Comparison of ENCODE assay signal across 7 mouse cellular contexts in the genomic region with DNA sequence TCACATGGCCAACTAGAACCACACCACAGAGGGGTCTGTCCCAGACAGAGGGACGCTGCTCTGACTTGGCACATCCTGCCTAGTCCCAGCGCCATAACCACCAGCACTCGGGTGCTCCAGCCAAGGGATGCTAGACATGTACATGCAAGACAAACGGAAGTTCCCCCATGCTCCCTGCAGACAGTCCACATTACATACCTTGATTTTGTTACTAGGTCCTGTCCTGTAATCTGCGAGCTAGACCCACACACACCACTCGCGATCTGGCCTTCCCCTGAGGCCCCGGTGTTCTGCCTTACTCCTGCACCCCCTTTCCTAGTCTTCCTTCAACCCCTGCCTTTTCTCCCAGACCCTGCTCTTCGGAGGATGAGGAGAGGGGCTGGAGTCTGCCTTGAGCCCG. TPM values are rescaled to one million over a fixed set of nuclear protein-coding genes. Genes with fewer than 3 reads are reported as not detected.
DNase-seq lines count a peak whose midpoint lies in the region; ATAC-seq and TF ChIP-seq lines count a peak whose summit lies in the region.

No protein-coding gene starts in this region.

- no peak for TF ChIP-seq CTCF in small intestine, adult 2 months (IDR thresholded peaks at IDR 0.05; ENCODE audit: extremely low read depth, insufficient read length, insufficient replicate concordance, low read depth, low read length)

- no peak for DNase-seq in neural tube, embryonic 11.5 days (ENCODE audit: low spot score)
- DNase-seq in neural tube, embryonic 10.5 days (ENCODE audit: extremely low spot score, low spot score), result no peak
- DNase-seq in MN1 (ENCODE audit: low spot score), result no peak
- no peak for DNase-seq in right cerebral cortex, adult 2 months (ENCODE audit: low spot score in 2 of 2)

- TF ChIP-seq POLR2A in small intestine, adult 2 months (IDR thresholded peaks at IDR 0.05; ENCODE audit: low read depth, low read length), result no peak

- peak overlapping the region; percentile 61 for H3K4me2 ChIP-seq in neural tube, embryonic 11.5 days (ENCODE audit: low read depth)
- H3K4me2 ChIP-seq in embryonic facial prominence, embryonic 13.5 days, result peak overlapping the region; percentile 89
- H3K4me2 ChIP-seq in limb, embryonic 13.5 days (replicated peaks), result peak overlapping the region; percentile 83

- peaks cover 9% of the 10 kb centered on the region for H3K36me3 ChIP-seq in neural tube, embryonic 11.5 days (ENCODE audit: control insufficient read depth, insufficient read depth, low read length)
- H3K36me3 ChIP-seq in embryonic facial prominence, embryonic 13.5 days, result peaks cover 61% of the 10 kb centered on the region
- peaks cover 63% of the 10 kb centered on the region for H3K36me3 ChIP-seq in limb, embryonic 13.5 days
- H3K36me3 ChIP-seq in small intestine, adult 2 months (ENCODE audit: control insufficient read depth, insufficient read depth, low read length), result peaks cover 54% of the 10 kb centered on the region

- peak overlapping the region; percentile 36 for H3K4me3 ChIP-seq in neural tube, embryonic 11.5 days (ENCODE audit: low read depth, low read length)
- peak overlapping the region; percentile 74 for H3K4me3 ChIP-seq in embryonic facial prominence, embryonic 13.5 days
- H3K4me3 ChIP-seq in limb, embryonic 13.5 days, result peak overlapping the region; percentile 58
- H3K4me3 ChIP-seq in small intestine, adult 2 months (ENCODE audit: low read depth, low read length), result peak overlapping the region; percentile 77

- WGBS in neural tube, embryonic 11.5 days, result 49% methylated on average over 10 of the region's 10 CpGs
- 26% methylated on average over 10 of the region's 10 CpGs for WGBS in embryonic facial prominence, embryonic 13.5 days
- WGBS in limb, embryonic 13.5 days, result 25% methylated on average over 10 of the region's 10 CpGs
- under 1% methylated on average over 10 of the region's 10 CpGs for WGBS in small intestine, adult 2 months

- no peaks in the 10 kb centered on the region for H3K9me3 ChIP-seq in neural tube, embryonic 11.5 days (ENCODE audit: control insufficient read depth, low read length)
- H3K9me3 ChIP-seq in embryonic facial prominence, embryonic 13.5 days, result no peaks in the 10 kb centered on the region
- H3K9me3 ChIP-seq in limb, embryonic 13.5 days, result no peaks in the 10 kb centered on the region

- no peaks in the 10 kb centered on the region; the same call in 1 of the 2 replicates for H3K4me1 ChIP-seq in neural tube, embryonic 11.5 days (ENCODE audit: control insufficient read depth, insufficient read depth, low read length)
- peaks cover 41% of the 10 kb centered on the region for H3K4me1 ChIP-seq in embryonic facial prominence, embryonic 13.5 days
- H3K4me1 ChIP-seq in limb, embryonic 13.5 days, result peaks cover 39% of the 10 kb centered on the region
- H3K4me1 ChIP-seq in small intestine, adult 2 months (ENCODE audit: control insufficient read depth, insufficient read depth, insufficient read length, low read length), result peaks cover 11% of the 10 kb centered on the region

- peak overlapping the region; percentile 62 for H3K9ac ChIP-seq in neural tube, embryonic 11.5 days (ENCODE audit: low read length)
- peak overlapping the region; percentile 80 for H3K9ac ChIP-seq in embryonic facial prominence, embryonic 13.5 days
- peak overlapping the region; percentile 76 for H3K9ac ChIP-seq in limb, embryonic 13.5 days

- H3K27me3 ChIP-seq in neural tube, embryonic 11.5 days (ENCODE audit: control insufficient read depth, insufficient read depth, low read length), result no peaks in the 10 kb centered on the region
- H3K27me3 ChIP-seq in embryonic facial prominence, embryonic 13.5 days, result no peaks in the 10 kb centered on the region
- no peaks in the 10 kb centered on the region for H3K27me3 ChIP-seq in limb, embryonic 13.5 days
- no peaks in the 10 kb centered on the region for H3K27me3 ChIP-seq in small intestine, adult 2 months (ENCODE audit: control insufficient read depth, insufficient read depth, low read length)

- no peak overlapping the region for H3K27ac ChIP-seq in neural tube, embryonic 11.5 days (ENCODE audit: low read depth, low read length)
- peak overlapping the region; percentile 75 for H3K27ac ChIP-seq in embryonic facial prominence, embryonic 13.5 days
- H3K27ac ChIP-seq in limb, embryonic 13.5 days, result no peak overlapping the region; the same call in 1 of the 2 replicates
- H3K27ac ChIP-seq in small intestine, adult 2 months (ENCODE audit: insufficient read depth, low read depth, low read length), result peak overlapping the region; percentile 89

- ATAC-seq in neural tube, embryonic 11.5 days (ENCODE audit: insufficient read depth, low FRiP score, low TSS enrichment), result no peak
- no peak for ATAC-seq in embryonic facial prominence, embryonic 13.5 days (ENCODE audit: insufficient number of reproducible peaks, insufficient read depth, low FRiP score, low TSS enrichment, low read depth)
- no peak for ATAC-seq in limb, embryonic 13.5 days (ENCODE audit: low FRiP score, low read depth)

RNA-seq across cellular contexts. Expression of gene Tcirg1, which starts 0.6 kb away (rescaled TPM):
- polyA plus RNA-seq in neural tube, embryonic 11.5 days (2014; fragmentation: Nextera tagmentation; extraction: Ambion mirVana), result 17.3 TPM in 2 replicates
- 53.7 and 58.0 TPM in 2 replicates for polyA plus RNA-seq in embryonic facial prominence, embryonic 13.5 days (2015; fragmentation: Nextera tagmentation; extraction: Ambion mirVana)
- polyA plus RNA-seq in limb, embryonic 13.5 days (2015; fragmentation: Nextera tagmentation; extraction: Ambion mirVana), result 40.3 and 52.9 TPM in 2 replicates
- 107 and 148 TPM in 2 replicates for polyA plus RNA-seq in small intestine, adult 2 months (2012; rRNA removed)

RNA-seq across cellular contexts. Expression of gene Ndufs8, which starts 6.2 kb away (rescaled TPM):
- polyA plus RNA-seq in neural tube, embryonic 11.5 days (2014; fragmentation: Nextera tagmentation; extraction: Ambion mirVana), result 258 and 266 TPM in 2 replicates
- 258 and 278 TPM in 2 replicates for polyA plus RNA-seq in embryonic facial prominence, embryonic 13.5 days (2015; fragmentation: Nextera tagmentation; extraction: Ambion mirVana)
- polyA plus RNA-seq in limb, embryonic 13.5 days (2015; fragmentation: Nextera tagmentation; extraction: Ambion mirVana), result 259 and 267 TPM in 2 replicates
- 303 and 423 TPM in 2 replicates for polyA plus RNA-seq in small intestine, adult 2 months (2012; rRNA removed)

RNA-seq across cellular contexts. Expression of gene Aldh3b1, which starts 23.3 kb away (rescaled TPM):
- polyA plus RNA-seq in neural tube, embryonic 11.5 days (2014; fragmentation: Nextera tagmentation; extraction: Ambion mirVana), result 0.65 and 0.73 TPM in 2 replicates
- 1.6 and 1.7 TPM in 2 replicates for polyA plus RNA-seq in embryonic facial prominence, embryonic 13.5 days (2015; fragmentation: Nextera tagmentation; extraction: Ambion mirVana)
- polyA plus RNA-seq in limb, embryonic 13.5 days (2015; fragmentation: Nextera tagmentation; extraction: Ambion mirVana), result 1.1 and 1.3 TPM in 2 replicates
- polyA plus RNA-seq in small intestine, adult 2 months (2012; rRNA removed), result 32.8 and 43.0 TPM in 2 replicates

RNA-seq across cellular contexts. Expression of gene Unc93b1, which starts 28.7 kb away (rescaled TPM):
- polyA plus RNA-seq in neural tube, embryonic 11.5 days (2014; fragmentation: Nextera tagmentation; extraction: Ambion mirVana), result 5.3 and 7.1 TPM in 2 replicates
- 15.8 and 16.6 TPM in 2 replicates for polyA plus RNA-seq in embryonic facial prominence, embryonic 13.5 days (2015; fragmentation: Nextera tagmentation; extraction: Ambion mirVana)
- 14.2 and 15.0 TPM in 2 replicates for polyA plus RNA-seq in limb, embryonic 13.5 days (2015; fragmentation: Nextera tagmentation; extraction: Ambion mirVana)
- 108 and 140 TPM in 2 replicates for polyA plus RNA-seq in small intestine, adult 2 months (2012; rRNA removed)

RNA-seq across cellular contexts. Expression of gene Aldh3b3, which starts 52.1 kb away (rescaled TPM):
- not detected in 2 replicates for polyA plus RNA-seq in neural tube, embryonic 11.5 days (2014; fragmentation: Nextera tagmentation; extraction: Ambion mirVana)
- 0.24 TPM in 1 of 2 replicates, not detected in the other for polyA plus RNA-seq in embryonic facial prominence, embryonic 13.5 days (2015; fragmentation: Nextera tagmentation; extraction: Ambion mirVana)
- 0.05 TPM in 1 of 2 replicates, not detected in the other for polyA plus RNA-seq in limb, embryonic 13.5 days (2015; fragmentation: Nextera tagmentation; extraction: Ambion mirVana)
- not detected in 2 replicates for polyA plus RNA-seq in small intestine, adult 2 months (2012; rRNA removed)

Comparison
In these comparisons a context has a peak if more than half of its experiments do, and no peak if none do; other contexts are left out.
1. H3K27ac ChIP-seq: peak in embryonic facial prominence, embryonic 13.5 days (single experiment) and small intestine, adult 2 months (single experiment); none in neural tube, embryonic 11.5 days (single experiment) and limb, embryonic 13.5 days (single experiment).
2. RNA of gene Aldh3b1, which starts 23.3 kb away (polyA plus RNA-seq): 32.8 to 43.0 TPM in small intestine, adult 2 months; 1.6 to 1.7 TPM in embryonic facial prominence, embryonic 13.5 days, 1.1 to 1.3 TPM in limb, embryonic 13.5 days and 0.65 to 0.73 TPM in neural tube, embryonic 11.5 days; every median in the first group is over 10 times any median in the second.
3. Peak in every context shown above with its lines, with median percentiles within 50 percentile points of each other: H3K4me2 ChIP-seq, H3K4me3 ChIP-seq and H3K9ac ChIP-seq.